Mouse (Mus musculus): ENCODE results near the gene Inpp4b. TPM values are rescaled to one million over a fixed set of nuclear protein-coding genes. Genes with fewer than 3 reads are reported as not detected.

The Inpp4b gene
- total RNA-seq, 2 experiments from 2014 or later, result 51.8 to 70.6 TPM

- no peak for DNase-seq
These were observed 124.4 kb downstream of the Inpp4b start for GRCm38 (mm10) chr8:81466776-81467175.

DNA sequence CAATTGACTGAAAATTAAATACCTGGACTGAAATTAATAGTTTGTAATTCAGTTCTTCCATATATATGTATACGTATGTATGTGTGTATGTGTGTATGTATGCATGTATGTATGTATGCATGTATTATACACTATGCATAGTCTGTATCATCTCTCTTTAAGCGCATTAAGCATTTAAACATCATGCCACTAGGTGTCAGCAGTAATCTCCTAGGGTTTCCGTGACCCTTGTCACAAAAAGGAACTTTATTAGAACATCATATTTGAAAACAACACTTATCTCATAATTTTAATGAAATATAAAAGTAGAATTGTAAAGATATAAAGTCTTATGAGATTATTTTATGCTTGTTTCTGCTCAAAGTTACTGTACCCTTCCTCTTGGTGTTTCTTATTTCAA is 136.3 kb downstream of the Inpp4b start:
- peak in 1 of 2 experiments; percentile 19 for DNase-seq

GRCm38 (mm10) chr8:81483834-81484233 is 141.5 kb downstream of the Inpp4b start:
- no peak for DNase-seq

GRCm38 (mm10) chr8:81485626-81486025 is 143.3 kb downstream of the Inpp4b start:
- no peak for DNase-seq

DNA sequence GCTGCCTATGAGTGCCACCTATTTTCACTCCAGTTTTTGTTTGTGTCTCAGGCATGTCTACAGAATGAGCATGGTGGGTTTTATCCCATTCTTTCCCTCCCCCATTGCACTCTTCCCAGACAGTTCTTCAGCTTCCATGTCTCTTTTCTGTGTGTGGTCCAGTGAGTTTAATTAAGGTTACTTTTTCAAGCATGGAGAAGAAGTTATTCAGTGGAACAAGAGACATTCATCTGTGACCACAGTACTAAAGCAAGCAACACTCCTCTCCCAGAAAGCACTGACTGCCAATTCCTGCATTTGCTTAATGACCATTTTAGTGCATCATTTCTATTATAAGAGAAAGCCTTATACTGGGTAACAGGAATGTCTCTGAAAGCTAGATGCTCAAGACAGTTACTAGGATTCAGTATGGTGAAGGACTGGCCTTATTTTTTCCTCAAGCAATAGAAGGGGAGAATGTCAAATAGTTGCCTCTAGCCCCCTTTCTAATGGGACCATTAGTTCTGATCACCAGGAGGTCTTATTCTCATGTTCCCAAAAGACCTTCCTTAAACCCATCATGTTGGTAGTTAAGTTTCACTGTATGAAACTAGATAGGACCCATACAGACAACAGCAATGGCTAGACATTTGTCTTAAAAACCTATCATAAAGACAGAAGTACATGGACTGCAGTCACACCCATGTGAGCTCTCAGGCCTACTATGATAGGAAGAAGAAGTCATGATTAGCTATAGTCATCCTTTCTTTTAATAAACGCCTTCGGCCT is 147.7 kb downstream of the Inpp4b start:
- no peak for DNase-seq

DNA sequence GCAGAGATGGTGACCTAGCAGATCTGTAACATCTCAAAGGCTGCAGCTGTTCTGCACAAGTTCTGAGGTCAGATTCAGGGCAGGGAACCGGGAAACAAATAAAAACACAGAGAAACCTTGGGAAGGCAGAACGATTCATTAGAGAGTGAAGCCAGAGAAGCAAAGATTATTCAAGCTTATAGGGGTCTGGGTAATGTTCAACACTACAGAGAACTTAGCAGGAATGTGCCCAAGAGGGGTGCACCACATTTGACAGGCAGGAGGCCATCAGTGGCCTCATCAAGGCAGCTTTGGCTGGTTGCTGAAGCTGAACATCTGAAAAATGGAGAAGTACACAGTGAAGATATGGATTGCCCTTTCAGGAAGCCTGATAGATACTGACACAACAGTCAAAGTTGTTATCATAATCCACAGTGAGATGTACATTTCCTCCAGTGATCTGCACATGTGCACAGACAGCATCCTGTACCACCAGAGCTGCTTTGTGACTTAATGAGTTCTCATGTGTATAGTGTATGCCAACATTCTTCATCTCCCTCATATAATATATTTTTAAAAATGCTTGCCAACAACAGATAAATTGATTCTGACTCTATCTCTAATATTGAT is 148.8 kb downstream of the Inpp4b start:
- DNase-seq, result no peak

GRCm38 (mm10) chr8:81491706-81492204 is 149.4 kb downstream of the Inpp4b start:
- DNase-seq, result no peak

GRCm38 (mm10) chr8:81494823-81495222 is 152.5 kb downstream of the Inpp4b start:
- DNase-seq, result no peak

- no peak for DNase-seq
These were observed 155.3 kb downstream of the Inpp4b start for GRCm38 (mm10) chr8:81497646-81498045.

DNA sequence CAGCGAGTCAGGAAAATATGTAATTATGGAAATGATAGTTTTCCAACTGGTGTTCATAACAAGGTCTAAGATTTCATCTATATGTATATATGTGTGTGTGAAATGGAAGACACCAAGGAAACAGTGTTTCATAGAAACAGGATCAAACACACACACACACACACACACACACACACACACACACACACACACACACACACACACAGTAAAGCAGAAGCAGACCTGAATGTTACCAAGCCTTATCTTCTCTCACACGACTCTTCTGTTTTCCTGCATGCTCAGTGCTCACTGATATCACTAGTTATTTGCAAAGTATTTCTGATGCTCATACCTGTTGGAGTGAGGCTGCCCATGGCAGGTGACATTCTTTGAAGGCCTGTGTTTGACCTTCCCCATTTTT is 159.9 kb downstream of the Inpp4b start:
- no peak for DNase-seq

DNA sequence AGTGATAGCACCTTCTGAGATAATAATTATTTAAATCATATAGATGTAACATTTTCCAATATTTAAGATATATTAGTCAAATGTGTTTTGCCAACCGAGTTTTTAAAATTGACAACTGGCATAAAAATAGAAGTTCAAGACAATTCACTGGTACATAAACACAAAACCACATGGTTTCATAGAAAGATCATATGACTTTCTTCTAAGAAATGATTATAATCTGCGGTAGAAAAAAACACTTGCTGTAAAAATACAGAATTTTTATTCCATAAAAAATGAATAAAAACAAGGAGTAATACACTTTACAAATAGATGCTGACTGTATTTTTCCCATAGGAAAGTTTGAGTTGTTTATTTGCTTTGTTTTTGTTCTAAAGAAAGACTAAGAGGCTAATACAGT is 160.6 kb downstream of the Inpp4b start:
- DNase-seq, result no peak

DNA sequence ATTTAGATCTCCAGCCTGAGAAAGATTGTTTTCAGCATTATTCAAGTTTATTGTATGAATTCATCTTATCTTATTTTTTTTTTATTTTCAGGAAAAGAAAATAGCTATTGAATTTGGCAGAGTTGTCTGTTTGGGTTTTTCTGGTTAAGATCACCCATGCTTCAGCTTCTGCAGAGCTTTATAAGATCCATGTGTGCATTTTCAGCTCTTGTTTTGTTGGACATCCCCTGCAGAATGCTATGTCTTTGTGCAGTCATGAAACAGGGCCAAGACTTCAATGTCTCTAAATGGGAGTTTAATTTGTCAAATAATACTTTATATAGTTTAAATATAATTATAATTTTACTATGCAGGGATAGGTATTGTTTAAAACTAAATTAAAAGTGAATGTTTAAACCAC is 170.5 kb downstream of the Inpp4b start:
- DNase-seq, result no peak

DNA sequence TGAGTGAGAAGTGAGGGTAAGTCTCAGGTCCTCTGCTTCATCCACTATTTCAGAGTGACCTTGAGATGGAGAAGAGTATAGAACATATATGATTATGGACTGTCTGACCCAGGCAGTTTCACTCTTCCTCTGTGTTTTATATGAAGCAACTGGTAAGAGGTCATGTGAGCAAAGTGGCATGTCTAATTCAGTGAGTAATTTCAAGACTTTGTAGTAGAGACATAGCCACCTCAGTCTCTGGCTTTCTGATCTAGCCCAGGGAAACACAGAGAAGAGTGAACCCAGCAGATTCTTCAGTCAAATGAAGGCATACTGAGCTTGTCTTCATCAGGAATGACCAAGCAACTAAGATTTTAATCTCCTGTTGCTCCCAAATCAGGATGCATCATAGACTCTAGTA is 172.1 kb downstream of the Inpp4b start:
- DNase-seq, result no peak

DNA sequence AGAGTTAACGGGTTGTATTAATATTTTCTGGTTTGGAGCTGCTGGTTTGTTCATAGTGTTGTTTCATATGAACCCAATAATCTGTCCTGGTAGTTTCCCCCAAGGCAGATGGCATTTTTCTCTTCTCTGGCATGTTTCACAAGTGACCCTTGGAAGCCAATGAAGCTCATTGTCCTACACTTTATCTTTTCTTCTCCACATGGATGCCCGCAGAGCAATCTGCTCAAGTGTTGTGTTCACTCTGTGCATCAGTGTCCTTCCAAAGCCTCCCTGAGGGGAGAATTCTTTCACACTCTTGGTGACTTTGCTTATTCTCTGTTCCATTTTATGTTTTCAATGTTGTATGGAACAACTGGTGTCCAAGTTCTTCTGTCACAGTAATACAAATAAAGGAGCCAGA is 179.7 kb downstream of the Inpp4b start:
- DNase-seq, result no peak

DNA sequence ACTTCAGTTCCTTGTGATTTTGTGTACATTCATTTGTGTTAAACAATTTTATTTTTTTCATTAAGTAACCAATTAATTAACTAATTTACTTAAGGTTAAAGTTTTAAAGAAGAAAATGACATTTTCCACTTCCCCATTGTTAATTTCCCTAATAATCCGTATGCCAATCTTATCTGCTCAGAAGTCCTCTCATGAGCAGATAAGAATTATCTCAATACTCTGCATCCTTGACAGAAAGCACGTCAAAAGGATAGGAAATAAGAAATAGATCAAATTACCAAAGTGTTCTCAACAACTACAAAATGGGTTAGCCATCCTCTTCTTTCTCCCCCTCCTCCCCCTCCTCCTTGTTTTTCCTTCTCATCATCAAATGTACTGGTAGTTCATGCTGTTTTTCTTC is 182.2 kb downstream of the Inpp4b start:
- DNase-seq, result no peak

DNA sequence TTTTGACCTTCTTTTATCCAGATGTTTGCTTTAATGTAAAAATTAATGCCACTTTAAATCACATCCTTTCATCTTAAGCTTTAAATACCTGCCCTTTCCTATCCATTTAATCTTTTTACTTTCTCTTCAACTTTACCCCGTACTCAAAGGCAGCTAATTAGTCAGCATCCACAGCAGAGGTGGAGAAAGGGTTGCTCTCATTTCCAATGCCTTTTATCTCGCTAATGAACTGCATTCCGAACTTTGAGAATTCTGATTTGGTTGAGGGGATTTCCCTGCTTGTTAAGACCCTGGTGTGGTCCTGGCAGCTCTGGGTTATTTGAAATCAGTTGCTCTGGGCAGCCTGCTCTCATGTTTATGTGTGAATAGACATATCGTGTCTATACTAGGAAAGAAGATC is 185.3 kb downstream of the Inpp4b start:
- no peak for DNase-seq

- DNase-seq, result no peak
These were observed 196.0 kb downstream of the Inpp4b start for GRCm38 (mm10) chr8:81538310-81538709.

DNA sequence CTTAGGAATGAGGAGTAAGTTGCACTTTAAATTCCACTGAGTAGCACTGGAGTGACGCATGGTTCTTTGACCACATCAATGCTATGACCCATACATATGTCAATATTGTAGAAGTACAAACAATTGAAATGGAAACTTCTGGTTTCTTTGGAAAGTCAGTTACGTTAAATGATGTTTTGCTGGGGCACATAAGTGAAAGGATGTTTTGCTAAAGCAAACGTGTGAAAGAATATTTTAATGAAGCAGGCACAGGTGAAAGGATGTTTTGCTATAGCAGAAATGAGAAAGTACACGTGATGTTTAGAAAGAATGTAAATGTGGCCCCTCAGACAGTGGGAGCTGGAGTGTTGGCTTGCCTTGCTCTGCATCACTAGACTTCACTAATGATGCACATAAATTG is 216.2 kb downstream of the Inpp4b start:
- DNase-seq, result no peak

DNA sequence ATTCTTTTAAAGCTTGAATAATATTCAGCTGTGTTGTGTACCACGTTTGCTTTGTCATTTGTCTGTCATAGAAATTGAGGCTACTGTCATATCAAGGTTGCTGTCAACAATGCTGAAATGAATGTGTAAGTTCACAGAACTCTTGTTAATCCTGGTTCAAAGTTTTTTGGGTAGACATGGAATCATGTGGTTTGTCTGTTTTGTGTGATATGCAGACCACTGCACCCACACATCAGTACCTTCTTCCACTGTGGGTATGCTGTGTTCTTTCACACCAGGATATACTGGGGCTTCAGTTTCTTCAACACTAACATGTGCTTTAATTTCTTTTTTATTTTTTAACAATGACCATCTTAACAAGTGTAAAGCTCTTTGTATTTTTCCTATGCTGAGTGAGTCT is 220.0 kb downstream of the Inpp4b start:
- no peak for DNase-seq

DNA sequence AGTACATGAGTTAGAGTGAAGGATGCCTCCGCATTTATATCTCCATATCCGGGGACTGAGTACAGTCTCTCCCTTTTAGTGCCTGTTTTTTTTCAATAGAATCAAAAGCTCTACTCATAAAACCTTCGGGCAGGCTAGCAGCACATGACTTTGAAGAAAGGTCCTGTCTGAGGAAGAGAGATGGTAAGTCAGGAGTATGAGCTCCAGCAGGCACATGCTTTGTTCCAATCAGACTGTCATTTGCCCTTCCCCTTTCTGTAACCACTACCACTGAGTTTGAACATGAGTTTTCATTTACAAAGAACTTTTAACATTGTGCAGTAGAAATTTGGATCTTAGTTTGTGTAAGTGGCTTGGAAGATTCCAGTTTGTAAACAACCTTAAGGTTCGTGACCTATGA is 223.1 kb downstream of the Inpp4b start:
- no peak for DNase-seq

DNA sequence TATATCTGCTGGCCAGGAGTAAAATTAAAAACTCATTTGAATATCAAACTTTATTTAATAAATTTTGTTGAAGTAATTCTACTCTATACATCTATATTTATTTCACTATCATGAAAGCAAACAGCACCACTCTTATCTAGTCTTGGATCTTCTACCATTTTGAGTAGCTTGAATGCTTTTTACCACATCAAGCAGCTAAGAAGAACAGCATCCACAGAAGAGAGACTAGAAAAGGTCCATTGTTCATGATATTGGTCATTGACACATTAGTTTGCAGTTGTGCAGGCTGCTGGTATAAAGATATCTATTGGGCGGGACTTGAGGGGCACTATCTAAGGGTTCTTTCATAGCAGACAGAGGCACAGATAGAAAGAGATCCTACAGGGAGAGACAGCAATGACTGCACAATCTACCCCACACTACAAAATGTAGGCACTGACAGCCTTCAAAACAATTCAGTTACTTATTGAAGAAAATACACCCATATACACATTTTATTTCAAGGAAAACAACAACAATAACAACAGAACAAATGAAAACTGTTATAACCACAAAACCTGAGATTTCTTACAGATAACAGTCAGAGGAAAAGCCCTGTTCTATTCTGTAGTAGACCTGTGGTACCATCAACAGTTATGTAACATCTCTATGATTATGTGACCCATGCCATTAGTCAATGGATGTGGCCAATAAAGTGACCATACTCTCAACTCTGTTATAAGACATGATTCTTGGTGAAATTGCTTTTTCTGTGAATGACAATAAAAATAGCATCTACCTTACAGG is 230.2 kb downstream of the Inpp4b start:
- DNase-seq, result no peak

- no peak for DNase-seq
These were observed 233.0 kb downstream of the Inpp4b start for GRCm38 (mm10) chr8:81575268-81575917.

GRCm38 (mm10) chr8:81578951-81579350 is 236.6 kb downstream of the Inpp4b start:
- DNase-seq, result no peak
